Comparison of ENCODE assay signal across 22 mouse cellular contexts in the genomic region with DNA sequence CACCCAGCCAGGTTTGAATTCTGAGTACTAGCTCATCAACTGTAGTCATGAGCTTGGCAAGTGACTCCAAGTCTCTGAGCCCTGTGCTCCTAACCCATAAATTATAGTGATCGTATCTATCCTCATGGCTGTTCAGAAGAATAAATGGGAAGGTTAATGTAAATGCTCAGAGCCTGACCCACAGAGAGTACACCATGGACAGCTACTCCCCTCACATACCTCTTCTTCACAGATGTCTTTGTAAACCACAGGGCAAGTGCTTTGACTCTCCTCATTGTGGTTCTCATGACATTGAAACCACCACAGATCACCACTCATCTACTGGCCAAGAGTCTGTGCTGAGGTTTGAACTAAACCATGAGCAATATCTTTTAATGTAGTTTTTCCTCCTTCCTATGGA.
DNase-seq lines count a peak whose midpoint lies in the region; TF ChIP-seq lines count a peak whose summit lies in the region.
"Had no signal": no experiment of that assay in that cellular context is flagged by ENCODE, and none has a peak within 500 bp of the region (broad histone marks: within the 10 kb centered on the region; RNA-seq: fewer than 3 reads in every experiment).

No protein-coding gene starts in this region.

- no peak for TF ChIP-seq CTCF in C2C12 (IDR thresholded peaks at IDR 0.05; ENCODE audit: control insufficient read depth, insufficient read depth, insufficient read length)

- no peak overlapping the region for H3K4me2 ChIP-seq in myocyte (ENCODE audit: low read depth)

- H3K4me3 ChIP-seq in C2C12 (ENCODE audit: insufficient read depth, poor library complexity, severe bottlenecking), result no peak overlapping the region
- no peak overlapping the region for H3K4me3 ChIP-seq in myocyte

- H3ac ChIP-seq in C2C12 (ENCODE audit: control insufficient read depth, insufficient read length, low read depth), result no peak overlapping the region
- H3ac ChIP-seq in myocyte (ENCODE audit: control insufficient read depth, insufficient read length), result no peak overlapping the region

- H3K36me3 ChIP-seq in C2C12 (ENCODE audit: control insufficient read depth, insufficient read depth) (no peaks in the 10 kb centered on the region), myocyte (ENCODE audit: control insufficient read depth, insufficient read depth) (no peaks in the 10 kb centered on the region)
- H3K36me3 ChIP-seq: G1E had no signal

- no peak for TF ChIP-seq POLR2A in myocyte (IDR thresholded peaks at IDR 0.05; ENCODE audit: insufficient read length, low read depth)

- H3K27me3 ChIP-seq in C2C12 (ENCODE audit: control insufficient read depth, insufficient read depth, insufficient read length) (no peaks in the 10 kb centered on the region), myocyte (ENCODE audit: control insufficient read depth, insufficient read depth, insufficient read length) (no peaks in the 10 kb centered on the region)
- H3K27me3 ChIP-seq: CH12.LX, Patski had no signal

- peak; percentile 67 for DNase-seq in 3T3-L1 (ENCODE audit: low read depth, low spot score)
- DNase-seq in NIH3T3 (ENCODE audit: low read depth), result peak; percentile 52
- no peak for DNase-seq in kidney, postnatal 10 days
- DNase-seq in gastrocnemius, postnatal 10 days, result no peak
- no peak for DNase-seq in layer of hippocampus, adult 18-20 months (ENCODE audit: low spot score in 2 of 2)
- no peak for DNase-seq in thymus, postnatal 36 days
- DNase-seq: adrenal gland, adult 8-10 months; adrenal gland, postnatal 10 days; adrenal gland, postnatal 14 days; adrenal gland, postnatal 25 days; adrenal gland, postnatal 36 days; B cell, adult 2 months; cerebellum, adult 11 months; cerebellum, adult 11-12 months; cerebellum, adult 18-20 months; cerebellum, adult 2 months; cerebellum, adult 8-10 months had no signal

- no peaks in the 10 kb centered on the region for H3K79me2 ChIP-seq in C2C12 (ENCODE audit: control insufficient read depth, insufficient read depth)
- no peaks in the 10 kb centered on the region for H3K79me2 ChIP-seq in myocyte (ENCODE audit: control insufficient read depth, insufficient read depth)

- no peaks in the 10 kb centered on the region for H3K79me3 ChIP-seq in C2C12 (ENCODE audit: low read depth)

TF ChIP-seq in C2C12, 6 proteins besides CTCF, POLR2A, EP300 and RAD21:
- TF ChIP-seq MAX (IDR thresholded peaks at IDR 0.05), result peak; percentile 12
- TF ChIP-seq USF1 (IDR thresholded peaks at IDR 0.05; ENCODE audit: low read depth), result no peak

TF ChIP-seq in myocyte, 11 proteins besides CTCF, POLR2A, EP300 and RAD21:
- TF ChIP-seq REST (IDR thresholded peaks at IDR 0.05; ENCODE audit: insufficient read depth, insufficient read length), result peak; percentile 72
- TF ChIP-seq CEBPB (IDR thresholded peaks at IDR 0.05; ENCODE audit: insufficient read depth, poor library complexity, severe bottlenecking), result no peak
- TF ChIP-seq POLR2AphosphoS2 (IDR thresholded peaks at IDR 0.05; ENCODE audit: insufficient read length, low read depth), result no peak
- no peak for TF ChIP-seq MAX (IDR thresholded peaks at IDR 0.05; ENCODE audit: low read depth)
- TF ChIP-seq MYOD1 (IDR thresholded peaks at IDR 0.05; ENCODE audit: control insufficient read depth in 1 of 3, insufficient read length in 2 of 3, low read depth in 2 of 3), result peak in 1 of 3 experiments; percentile 38
- TF ChIP-seq TCF3 (IDR thresholded peaks at IDR 0.05; ENCODE audit: insufficient read length, low read depth), result no peak
TF ChIP-seq in myocyte: peak in this region for 2.

Comparison
In these comparisons a context has a peak if more than half of its experiments do, and no peak if none do; other contexts are left out.
1. DNase-seq: peak in 3T3-L1 (single experiment) and NIH3T3 (single experiment); none in kidney, postnatal 10 days (single experiment), gastrocnemius, postnatal 10 days (single experiment), layer of hippocampus, adult 18-20 months (0 of 2) and thymus, postnatal 36 days (0 of 2).